In genomic region chr4:114442186-114442585, GRCm38 (mm10) we compare ENCODE assay signal across 14 mouse cellular contexts. TPM values are rescaled to one million over a fixed set of nuclear protein-coding genes. Genes with fewer than 3 reads are reported as not detected.
A peak's percentile ranks its signal among the peaks of the same experiment; 100 is the strongest.
DNase-seq lines count a peak whose midpoint lies in the region; ATAC-seq and TF ChIP-seq lines count a peak whose summit lies in the region.
"Had no signal": no experiment of that assay in that cellular context is flagged by ENCODE, and none has a peak within 500 bp of the region (broad histone marks: within the 10 kb centered on the region; RNA-seq: fewer than 3 reads in every experiment).

No protein-coding gene starts in this region.

- DNase-seq in gastrocnemius, adult 2 months, result no peak
- no peak for DNase-seq in gastrocnemius, postnatal 10 days
- peak; percentile 28 for DNase-seq in lung, postnatal 10 days
- DNase-seq in lung, adult 2 months, result no peak
- DNase-seq in retina, embryonic 14.5 days (ENCODE audit: low spot score), result peak; percentile 10
- no peak for DNase-seq in B cell, adult 2 months
- DNase-seq: right cerebral cortex, postnatal 4 days had no signal

- no peak for ATAC-seq in activated CD4-positive, CD25-positive, alpha-beta regulatory T cell, adult 4 months

- H3K4me1 ChIP-seq in lung, adult 2 months (ENCODE audit: control insufficient read depth, insufficient read depth, low read length), result no peaks in the 10 kb centered on the region
- peaks cover 3% of the 10 kb centered on the region for H3K4me1 ChIP-seq in cortical plate, adult 2 months (ENCODE audit: control insufficient read depth, insufficient read depth, low read length)
- H3K4me1 ChIP-seq: heart, embryonic 13.5 days; midbrain, embryonic 12.5 days; neural tube, embryonic 15.5 days had no signal

- intact Hi-C loops in gastrocnemius, adult 2 months (cut with DNase I), result no loop called here

- no peak overlapping the region for H3K27ac ChIP-seq in gastrocnemius, adult 2 months
- no peak overlapping the region for H3K27ac ChIP-seq in cortical plate, adult 2 months (ENCODE audit: insufficient read depth, low read length)
- H3K27ac ChIP-seq: heart, embryonic 13.5 days; liver, embryonic 14.5 days; midbrain, embryonic 12.5 days; neural tube, embryonic 15.5 days had no signal

- 40% methylated on average over 2 of the region's 2 CpGs for WGBS in lung, adult 2 months

- TF ChIP-seq CTCF in gastrocnemius, adult 2 months (IDR thresholded peaks at IDR 0.05), result peak; percentile 32; the same call in 1 of the 2 replicates
- no peak for TF ChIP-seq CTCF in lung, adult 2 months (IDR thresholded peaks at IDR 0.05; ENCODE audit: insufficient read depth, low read length)
- peak; percentile 51 for TF ChIP-seq CTCF in cortical plate, adult 2 months (IDR thresholded peaks at IDR 0.05; ENCODE audit: extremely low read depth, insufficient read depth, low read length)

- H3K4me3 ChIP-seq in gastrocnemius, adult 2 months, result no peak overlapping the region
- no peak overlapping the region for H3K4me3 ChIP-seq in lung, adult 2 months (replicated peaks; ENCODE audit: extremely low read depth, low read depth, low read length)
- no peak overlapping the region for H3K4me3 ChIP-seq in cortical plate, adult 2 months (ENCODE audit: insufficient read depth, low read length)
- H3K4me3 ChIP-seq: erythroblast, embryonic 14.5 days; heart, embryonic 13.5 days; midbrain, embryonic 12.5 days; neural tube, embryonic 15.5 days had no signal

- TF ChIP-seq POLR2A in lung, adult 2 months (IDR thresholded peaks at IDR 0.05; ENCODE audit: borderline replicate concordance, extremely low read depth, low read depth, low read length), result no peak
- TF ChIP-seq POLR2A in cortical plate, adult 2 months (IDR thresholded peaks at IDR 0.05; ENCODE audit: extremely low read depth, insufficient read depth, low read length), result no peak

RNA-seq across cellular contexts. Expression of gene Trabd2b, which starts 35.7 kb away (rescaled TPM):
- 1 to 10 TPM in 1 of 2 experiments, under 1 TPM in 1; 0.71 to 1.3 TPM for total RNA-seq in gastrocnemius, adult 2 months (2021)
- 1 to 10 TPM; 2.7 to 2.8 TPM for total RNA-seq in gastrocnemius, postnatal 10 days (2021)
- polyA plus RNA-seq in lung, adult 2 months (2012; rRNA removed), result 6.7 and 7.8 TPM in 2 replicates
- polyA plus RNA-seq in cortical plate, adult 2 months (2012; rRNA removed), result 2.0 TPM in 2 replicates
- not detected for polyA plus RNA-seq in activated CD4-positive, CD25-positive, alpha-beta regulatory T cell, adult 4 months (2017; shearing (Covaris generic))
- polyA plus RNA-seq: erythroblast, embryonic 14.5 days had no signal

Comparison
In these comparisons a context has a peak if more than half of its experiments do, and no peak if none do; other contexts are left out.
1. DNase-seq: peak in lung, postnatal 10 days (single experiment) and retina, embryonic 14.5 days (single experiment); none in gastrocnemius, adult 2 months (single experiment), gastrocnemius, postnatal 10 days (single experiment), lung, adult 2 months (single experiment) and B cell, adult 2 months (0 of 2).